Mouse (Mus musculus) forebrain, embryonic 15.5 days (tissue): ENCODE data around the gene Ciao2b. TPM values are rescaled to one million over a fixed set of nuclear protein-coding genes. Genes with fewer than 3 reads are reported as not detected.
A peak's percentile ranks its signal among the peaks of the same experiment; 100 is the strongest.

Experiments used
- ATAC-seq: fragments of 200-750 bp; cut with Nextera tagmentation; replicated peaks from 2 replicates; pipeline ENCODE4 v1.8.0; 2017; ENCODE audit warnings: mild to moderate bottlenecking, moderate TSS enrichment, moderate library complexity
- H3K27ac ChIP-seq: fragments of 300-500 bp; sonication (generic); replicated peaks from 2 replicates; pipeline ENCODE4 v1.5.1; 2015; ENCODE audit warnings: mild to moderate bottlenecking, inconsistent platforms
- H3K27me3 ChIP-seq: fragments of 300-500 bp; sonication (generic); 2 replicates; pipeline ENCODE4 v1.6.1; 2015; ENCODE audit warnings: inconsistent platforms
- H3K36me3 ChIP-seq: fragments of 300-500 bp; sonication (generic); 2 replicates; pipeline ENCODE4 v1.6.1; 2015; ENCODE audit warnings: mild to moderate bottlenecking, inconsistent platforms
- H3K4me1 ChIP-seq: fragments of 300-500 bp; sonication (generic); 2 replicates; pipeline ENCODE4 v1.6.1; 2015; ENCODE audit warnings: inconsistent platforms
- H3K4me2 ChIP-seq: fragments of 300-500 bp; sonication (generic); replicated peaks from 2 replicates; pipeline ENCODE4 v1.6.1; 2015; ENCODE audit warnings: mild to moderate bottlenecking, inconsistent platforms
- H3K4me3 ChIP-seq: fragments of 300-500 bp; sonication (generic); 2 replicates; pipeline ENCODE4 v1.5.1; 2015; ENCODE audit warnings: mild to moderate bottlenecking, inconsistent platforms
- H3K9ac ChIP-seq: fragments of 300-500 bp; sonication (generic); replicated peaks from 2 replicates; pipeline ENCODE4 v1.6.1; 2015; ENCODE audit warnings: mild to moderate bottlenecking, inconsistent platforms
- H3K9me3 ChIP-seq: fragments of 300-500 bp; sonication (generic); 2 replicates; pipeline ENCODE4 v1.6.1; 2016; ENCODE audit warnings: inconsistent platforms
- WGBS: fragments of 180-500 bp; shearing (Covaris S2); methylation state at CpG from one replicate; pipeline ENCODE4 v1.1.7; 2015; ENCODE audit warnings: mixed read lengths; 5-methylcytosine and 5-hydroxymethylcytosine counted together
- polyA plus RNA-seq: library from polyadenylated mRNA; unstranded; fragments of >200 nt; fragmentation: Nextera tagmentation; extraction: Ambion mirVana; gene quantifications from 2 replicates; pipeline ENCODE4 v1.2.1, GENCODE M21; 2015

Ciao2b gene
- polyA plus RNA-seq, 1 experiment from 2014 or later, result 153 TPM

GRCm38 (mm10) chr8:104610185-104610766, 31.5 kb downstream of the Ciao2b start:
- Histone ChIP-seq H3K9me3 (no peaks in the 10 kb centered on the region), H3K36me3 (no peaks in the 10 kb centered on the region), H3K27me3 (no peaks in the 10 kb centered on the region), H3K4me2 (no peak overlapping the region), H3K27ac (no peak overlapping the region), H3K9ac (no peak overlapping the region), H3K4me3 (no peak overlapping the region), H3K4me1 (no peaks in the 10 kb centered on the region)
- ATAC-seq, result no peak
- WGBS, result 80% methylated on average over 12 of the region's 12 CpGs

GRCm38 (mm10) chr8:104609222-104609621, 32.5 kb downstream of the Ciao2b start:
- Histone ChIP-seq H3K27me3 (no peaks in the 10 kb centered on the region), H3K9me3 (no peaks in the 10 kb centered on the region), H3K4me2 (no peak overlapping the region), H3K9ac (no peak overlapping the region), H3K27ac (no peak overlapping the region), H3K4me3 (no peak overlapping the region), H3K4me1 (no peaks in the 10 kb centered on the region), H3K36me3 (no peaks in the 10 kb centered on the region)
- no peak for ATAC-seq
- 75% methylated on average over 8 of the region's 8 CpGs for WGBS

GRCm38 (mm10) chr8:104607944-104608343, 33.8 kb downstream of the Ciao2b start:
- ATAC-seq, result no peak
- Histone ChIP-seq H3K4me1 (no peaks in the 10 kb centered on the region), H3K4me3 (no peak overlapping the region), H3K4me2 (no peak overlapping the region), H3K9me3 (no peaks in the 10 kb centered on the region), H3K9ac (no peak overlapping the region), H3K27ac (no peak overlapping the region), H3K27me3 (no peaks in the 10 kb centered on the region), H3K36me3 (no peaks in the 10 kb centered on the region)
- WGBS, result 76% methylated on average over 2 of the region's 2 CpGs

- Histone ChIP-seq H3K36me3 (no peaks in the 10 kb centered on the region), H3K4me3 (no peak overlapping the region), H3K4me2 (no peak overlapping the region), H3K27ac (no peak overlapping the region), H3K9ac (no peak overlapping the region), H3K4me1 (peaks cover 9% of the 10 kb centered on the region), H3K9me3 (no peaks in the 10 kb centered on the region), H3K27me3 (peaks cover 3% of the 10 kb centered on the region; the same call in 1 of the 2 replicates)
- ATAC-seq, result no peak
- 42% methylated on average over 6 of the region's 6 CpGs for whole genome bisulfite sequencing
Measured at GRCm38 (mm10) chr8:104606329-104606728, 35.4 kb downstream of the Ciao2b start.

- Histone ChIP-seq H3K27me3 (peaks cover 5% of the 10 kb centered on the region; the same call in 1 of the 2 replicates), H3K9ac (no peak overlapping the region), H3K4me1 (peaks cover 9% of the 10 kb centered on the region), H3K4me2 (no peak overlapping the region), H3K27ac (no peak overlapping the region), H3K9me3 (no peaks in the 10 kb centered on the region), H3K36me3 (no peaks in the 10 kb centered on the region), H3K4me3 (no peak overlapping the region)
- ATAC-seq, result no peak
- 71% methylated on average over 4 of the region's 4 CpGs for WGBS
Measured at GRCm38 (mm10) chr8:104603245-104603593, 38.5 kb downstream of the Ciao2b start.

- ATAC-seq, result peak; percentile 95
- H3K9me3 ChIP-seq, result no peaks in the 10 kb centered on the region
- peaks cover 9% of the 10 kb centered on the region for H3K4me1 ChIP-seq
- H3K4me2 ChIP-seq, result peak overlapping the region; percentile 47
- H3K4me3 ChIP-seq, result peak overlapping the region; percentile 23
- no peak overlapping the region for H3K27ac ChIP-seq
- H3K27me3 ChIP-seq, result peaks cover 5% of the 10 kb centered on the region; the same call in 1 of the 2 replicates
- 0 out of 2 replicates have a peak overlapping the region, but pooled peaks have one; percentile 22 for H3K9ac ChIP-seq
- 20% methylated on average over 21 of the region's 21 CpGs for WGBS
- H3K36me3 ChIP-seq, result no peaks in the 10 kb centered on the region; the same call in 1 of the 2 replicates
Measured at GRCm38 (mm10) chr8:104602468-104603244, 39.1 kb downstream of the Ciao2b start.

- peaks cover 9% of the 10 kb centered on the region for H3K4me1 ChIP-seq
- H3K4me3 ChIP-seq, result peak overlapping the region; percentile 23
- peaks cover 5% of the 10 kb centered on the region; the same call in 1 of the 2 replicates for H3K27me3 ChIP-seq
- ATAC-seq, result no peak; the same call in 1 of the 2 replicates
- no peaks in the 10 kb centered on the region; the same call in 1 of the 2 replicates for H3K36me3 ChIP-seq
- no peaks in the 10 kb centered on the region for H3K9me3 ChIP-seq
- 0% methylated on average over 12 of the region's 12 CpGs for WGBS
- 0 out of 2 replicates have a peak overlapping the region, but pooled peaks have one; percentile 22 for H3K9ac ChIP-seq
- H3K27ac ChIP-seq, result no peak overlapping the region
- peak overlapping the region; percentile 47 for H3K4me2 ChIP-seq
Measured at GRCm38 (mm10) chr8:104601941-104602371, 39.8 kb downstream of the Ciao2b start.

GRCm38 (mm10) chr8:104601386-104601785, 40.4 kb downstream of the Ciao2b start:
- Histone ChIP-seq H3K27ac (no peak overlapping the region), H3K4me1 (peaks cover 9% of the 10 kb centered on the region), H3K36me3 (peaks cover under 1% of the 10 kb centered on the region; the same call in 1 of the 2 replicates), H3K9ac (no peak overlapping the region), H3K4me3 (no peak overlapping the region), H3K9me3 (no peaks in the 10 kb centered on the region), H3K4me2 (no peak overlapping the region), H3K27me3 (peaks cover 5% of the 10 kb centered on the region; the same call in 1 of the 2 replicates)
- ATAC-seq, result no peak
- 38% methylated on average over 7 of the region's 7 CpGs for WGBS

GRCm38 (mm10) chr8:104598496-104598895, 43.3 kb downstream of the Ciao2b start:
- WGBS, result 56% methylated on average over 6 of the region's 6 CpGs
- ATAC-seq, result no peak
- Histone ChIP-seq H3K36me3 (peaks cover 18% of the 10 kb centered on the region), H3K9me3 (no peaks in the 10 kb centered on the region), H3K4me1 (peaks cover 9% of the 10 kb centered on the region), H3K27ac (no peak overlapping the region), H3K4me2 (no peak overlapping the region), H3K27me3 (peaks cover 5% of the 10 kb centered on the region; the same call in 1 of the 2 replicates), H3K4me3 (no peak overlapping the region), H3K9ac (no peak overlapping the region)

- WGBS, result 73% methylated on average over 6 of the region's 6 CpGs
- Histone ChIP-seq H3K9me3 (no peaks in the 10 kb centered on the region), H3K27ac (no peak overlapping the region), H3K27me3 (peaks cover 5% of the 10 kb centered on the region; the same call in 1 of the 2 replicates), H3K4me2 (no peak overlapping the region), H3K9ac (no peak overlapping the region; the same call in 1 of the 2 replicates), H3K36me3 (peaks cover 18% of the 10 kb centered on the region), H3K4me3 (no peak overlapping the region), H3K4me1 (peaks cover 9% of the 10 kb centered on the region)
- no peak for ATAC-seq
Measured at GRCm38 (mm10) chr8:104597656-104598055, 44.1 kb downstream of the Ciao2b start.

GRCm38 (mm10) chr8:104595773-104596536, 45.8 kb downstream of the Ciao2b start:
- WGBS, result 88% methylated on average over 21 of the region's 21 CpGs
- ATAC-seq, result no peak

More at GRCm38 (mm10) chr8:104595773-104596536, 45.8 kb downstream of the Ciao2b start:
- Histone ChIP-seq H3K4me2 (no peak overlapping the region), H3K4me1 (peaks cover 5% of the 10 kb centered on the region), H3K4me3 (no peak overlapping the region), H3K27me3 (no peaks in the 10 kb centered on the region), H3K9me3 (no peaks in the 10 kb centered on the region), H3K27ac (no peak overlapping the region), H3K9ac (no peak overlapping the region), H3K36me3 (peaks cover 18% of the 10 kb centered on the region)
